Mouse (Mus musculus): ENCODE measurements around the gene Eml2.
"Not testable (repeated sequence)": the region's sequence is repeated elsewhere in the genome, so short reads cannot be mapped to it uniquely, and the experiment has no call there.

Eml2 gene

DNA sequence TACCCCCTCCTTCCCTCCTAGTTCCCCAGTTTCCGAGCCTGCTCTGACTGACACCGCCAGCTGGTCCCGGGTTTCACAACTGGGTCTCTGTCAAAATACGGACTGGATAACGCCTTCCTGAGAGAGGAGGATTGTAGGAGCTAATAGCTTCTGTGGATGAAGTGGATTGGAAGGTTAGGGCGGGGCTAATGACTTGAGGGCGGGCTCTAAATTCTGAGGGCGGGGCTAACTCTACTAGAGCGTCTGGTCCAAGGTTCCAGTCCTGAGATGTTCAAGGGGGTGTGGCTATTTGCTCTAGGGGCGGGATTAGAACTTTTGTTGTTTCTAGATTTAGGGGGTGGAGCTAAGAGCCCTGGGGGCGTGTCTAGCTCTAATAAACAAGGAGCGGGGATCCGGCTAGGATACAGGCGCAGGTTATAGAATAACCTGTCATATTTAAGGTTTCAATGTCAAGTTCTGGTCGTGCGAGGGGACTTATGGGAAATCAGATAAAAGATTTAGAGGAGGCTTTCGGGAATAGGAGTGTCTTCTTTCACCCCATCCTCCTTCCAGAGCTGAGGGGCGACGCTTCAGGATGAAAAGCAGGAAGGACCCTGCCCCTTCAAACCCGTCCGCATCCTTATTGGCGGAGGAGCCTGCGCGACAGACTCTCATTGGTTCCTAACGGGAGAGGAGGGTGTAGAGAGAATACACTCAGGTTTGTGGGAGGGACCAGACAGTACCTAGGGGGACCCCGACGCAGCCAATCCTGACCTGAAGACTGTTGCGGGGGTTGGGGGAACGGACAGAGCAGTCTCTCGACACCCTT, at the start of gene Eml2:
Gene Eml2 (plus strand): TSS at position 714 of the 808 bp plus-strand sequence.
- DNase-seq (ENCODE audit: inconsistent age in 2 of 2, low spot score in 1 of 2), result peak in 1 of 2 experiments; percentile 78

GRCm38 (mm10) chr7:19127744-19128143, 48.5 kb upstream of the Eml2 start:
- no peak for DNase-seq (ENCODE audit: inconsistent age in 2 of 2, low spot score in 1 of 2)

GRCm38 (mm10) chr7:19129396-19129795, 46.8 kb upstream of the Eml2 start:
- no peak for DNase-seq (ENCODE audit: inconsistent age in 2 of 2, low spot score in 1 of 2)

- DNase-seq (ENCODE audit: inconsistent age in 2 of 2, low spot score in 1 of 2), result peak in 1 of 2 experiments; percentile 76
Observed at GRCm38 (mm10) chr7:19130657-19131056, 45.6 kb upstream of the Eml2 start.

GRCm38 (mm10) chr7:19131324-19131848, 44.8 kb upstream of the Eml2 start:
- peak; percentile 99 for DNase-seq (ENCODE audit: inconsistent age in 2 of 2, low spot score in 1 of 2)

- DNase-seq (ENCODE audit: inconsistent age in 2 of 2, low spot score in 1 of 2), result peak in 1 of 2 experiments; percentile 40
Observed at GRCm38 (mm10) chr7:19136168-19136567, 40.1 kb upstream of the Eml2 start.

DNA sequence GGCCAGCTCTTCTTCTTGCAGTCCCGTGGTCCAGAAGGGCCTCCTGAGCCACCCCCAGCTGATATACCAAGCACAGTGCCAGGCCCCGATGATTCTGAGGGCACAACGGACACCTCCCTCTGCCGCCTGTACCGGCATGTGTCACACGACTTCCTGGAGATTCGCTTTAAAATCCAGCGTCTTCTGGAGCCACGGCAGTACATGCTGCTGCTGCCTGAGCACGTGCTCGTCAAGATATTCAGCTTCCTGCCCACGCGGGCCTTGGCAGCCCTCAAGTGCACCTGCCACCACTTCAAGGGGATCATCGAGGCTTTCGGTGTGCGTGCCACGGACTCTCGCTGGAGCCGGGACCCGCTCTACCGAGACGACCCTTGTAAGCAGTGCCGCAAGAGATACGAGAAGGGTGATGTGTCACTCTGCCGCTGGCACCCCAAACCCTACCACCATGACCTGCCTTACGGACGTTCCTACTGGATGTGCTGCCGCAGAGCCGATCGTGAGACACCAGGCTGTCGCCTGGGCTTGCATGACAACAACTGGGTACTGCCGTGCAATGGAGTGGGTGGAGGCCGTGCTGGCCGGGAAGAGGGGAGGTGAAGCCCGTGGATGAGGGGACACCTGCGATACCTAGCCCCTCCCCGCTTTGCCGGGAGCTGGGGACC, 39.4 kb upstream of the Eml2 start:
- DNase-seq (ENCODE audit: inconsistent age in 2 of 2, low spot score in 1 of 2), result peak in 1 of 2 experiments; percentile 39

DNA sequence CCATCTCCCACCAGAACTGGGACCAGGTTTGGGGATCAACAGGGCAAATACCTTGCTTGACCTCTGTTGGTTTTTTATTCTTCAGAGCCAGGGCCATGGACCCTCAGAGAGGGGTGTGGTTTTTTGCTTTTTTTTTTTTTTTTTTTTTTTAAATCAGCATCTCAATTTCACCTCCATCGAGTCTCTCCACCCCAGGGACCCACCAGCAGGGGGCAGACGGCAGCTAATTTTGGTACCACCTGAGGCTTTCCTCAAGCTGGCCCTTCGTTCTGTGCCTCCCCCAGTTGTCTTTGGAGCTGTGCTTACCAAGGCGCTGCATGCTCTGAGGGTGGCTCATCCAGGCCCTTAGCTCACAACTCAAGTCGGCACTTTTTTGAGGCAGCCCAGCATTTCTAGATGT, 38.8 kb upstream of the Eml2 start:
- DNase-seq (ENCODE audit: inconsistent age in 2 of 2, low spot score in 1 of 2), result peak in 1 of 2 experiments; percentile 76

- DNase-seq (ENCODE audit: inconsistent age in 2 of 2, low spot score in 1 of 2), result no peak
Observed at GRCm38 (mm10) chr7:19146793-19147192, 29.4 kb upstream of the Eml2 start.

DNA sequence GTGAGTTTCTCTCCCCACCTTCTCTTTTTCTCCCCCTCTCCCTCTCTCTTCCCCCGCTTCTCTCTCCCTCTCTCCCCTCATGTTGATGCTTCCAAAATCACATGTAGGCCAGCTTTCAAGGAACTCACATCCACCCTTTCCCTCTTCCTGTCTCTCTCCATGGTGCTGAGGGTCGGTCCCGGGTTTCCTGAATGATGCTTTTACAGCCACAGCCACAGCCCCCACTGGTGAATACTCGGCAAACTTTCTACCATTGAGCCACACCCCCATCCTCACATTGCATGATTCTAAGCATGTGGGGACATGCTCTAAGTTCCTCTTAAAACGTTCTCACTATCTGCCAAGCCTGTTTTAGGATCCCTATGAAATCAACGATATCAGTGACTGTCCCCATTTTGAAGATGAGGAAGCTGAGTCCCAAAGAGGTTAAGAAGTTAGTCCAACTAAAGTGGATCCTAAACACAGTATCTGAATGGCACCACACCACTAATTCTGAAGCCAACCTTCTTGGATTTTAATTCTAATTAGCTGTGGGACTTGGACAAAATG, 28.6 kb upstream of the Eml2 start:
- no peak for DNase-seq (ENCODE audit: inconsistent age in 2 of 2, low spot score in 1 of 2)

- DNase-seq (ENCODE audit: inconsistent age in 2 of 2, low spot score in 1 of 2), result peak in 1 of 2 experiments; percentile 62
Observed at GRCm38 (mm10) chr7:19148180-19148874, 27.9 kb upstream of the Eml2 start.

DNA sequence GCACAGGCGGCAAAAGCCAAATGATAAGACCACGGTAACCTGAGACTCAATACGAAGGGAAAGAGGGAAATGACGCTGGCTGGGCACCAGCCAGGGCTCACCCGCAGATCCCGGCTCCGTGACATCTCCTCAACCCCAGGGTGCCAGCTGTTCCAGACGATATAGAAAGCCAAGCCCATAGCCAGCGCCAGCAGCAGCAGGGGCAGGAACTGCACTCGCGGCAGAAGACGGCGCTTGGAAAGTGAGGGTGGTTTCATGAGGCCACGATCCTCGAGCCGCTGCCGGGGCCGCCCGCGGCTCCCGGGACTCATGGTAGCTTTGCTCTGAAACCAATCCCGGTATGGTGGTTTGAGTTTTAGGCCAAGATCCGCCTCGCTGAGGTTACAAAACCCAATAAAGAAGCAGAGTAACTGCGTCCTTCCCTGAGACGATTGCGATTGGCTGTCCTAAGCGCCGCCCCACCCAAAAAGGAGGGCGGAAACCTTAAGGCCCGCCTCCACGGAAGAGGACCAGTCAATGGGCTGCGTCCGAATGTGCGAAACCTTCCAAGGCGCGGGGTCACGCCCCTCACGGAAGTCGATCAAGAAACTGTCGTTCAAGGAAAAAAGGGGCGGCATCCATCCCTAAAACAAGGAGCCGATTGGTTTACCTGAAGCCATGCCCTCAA, 27.2 kb upstream of the Eml2 start, which contains the start of gene Qpctl:
Gene Qpctl (minus strand): TSS at position 417 of the 667 bp plus-strand sequence.
- DNase-seq (ENCODE audit: inconsistent age in 2 of 2, low spot score in 1 of 2), result peak; percentile 99

GRCm38 (mm10) chr7:19149626-19150025, 26.6 kb upstream of the Eml2 start, which contains the start of gene Snrpd2:
TSS of gene Snrpd2 (plus strand) at chr7:19149722.
- DNase-seq (ENCODE audit: inconsistent age in 2 of 2, low spot score in 1 of 2), result peak; percentile 96 to 99

GRCm38 (mm10) chr7:19151121-19151520, 25.1 kb upstream of the Eml2 start:
- not testable (repeated sequence) for DNase-seq (ENCODE audit: inconsistent age in 2 of 2, low spot score in 1 of 2)

DNA sequence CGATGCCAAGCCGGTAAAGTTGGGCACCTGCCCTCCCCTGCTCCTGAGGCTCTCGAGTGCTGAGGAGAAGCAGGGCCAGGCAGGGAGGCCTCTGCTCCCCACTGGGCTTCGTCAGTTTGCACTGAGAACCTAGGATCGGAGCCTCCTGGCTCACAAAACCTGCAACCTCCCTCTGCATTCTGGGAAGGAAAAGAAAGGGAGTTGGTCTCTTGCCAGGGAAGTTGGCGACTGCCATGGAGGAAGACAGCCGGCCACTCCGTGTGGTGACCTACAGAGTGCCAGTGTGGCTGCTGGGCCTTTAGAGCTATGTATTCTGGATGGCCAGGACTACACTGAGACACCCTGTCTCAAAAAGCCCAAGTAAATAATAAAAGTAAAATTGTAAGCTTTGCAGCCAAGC, 21.4 kb upstream of the Eml2 start:
- no peak for DNase-seq (ENCODE audit: inconsistent age in 2 of 2, low spot score in 1 of 2)

- DNase-seq (ENCODE audit: inconsistent age in 2 of 2, low spot score in 1 of 2), result peak; percentile 69 to 88
Observed at GRCm38 (mm10) chr7:19155825-19156475, 20.3 kb upstream of the Eml2 start.

GRCm38 (mm10) chr7:19157160-19157800, 18.9 kb upstream of the Eml2 start:
- DNase-seq (ENCODE audit: inconsistent age in 2 of 2, low spot score in 1 of 2), result peak; percentile 91 to 97

DNA sequence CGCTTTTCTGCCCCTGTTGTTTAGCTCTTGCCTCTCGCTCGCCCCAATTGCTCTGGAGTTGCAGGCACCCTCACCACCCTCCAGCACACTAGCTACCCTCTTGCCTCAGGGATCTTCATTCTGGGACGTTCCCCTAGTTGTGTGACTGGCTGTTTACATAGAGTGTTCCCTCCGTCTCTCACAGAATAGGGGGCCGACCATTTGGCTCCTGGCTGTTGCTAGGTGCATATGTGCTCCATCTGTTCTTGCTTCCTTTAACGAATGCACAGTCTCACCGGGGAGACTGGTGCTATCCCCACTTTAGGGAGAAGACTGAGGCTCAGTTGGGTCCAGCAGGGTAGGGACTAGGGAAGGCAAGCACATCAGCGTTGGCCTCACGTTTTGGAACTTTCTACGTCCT, 17.6 kb upstream of the Eml2 start:
- no peak for DNase-seq (ENCODE audit: inconsistent age in 2 of 2, low spot score in 1 of 2)

GRCm38 (mm10) chr7:19159411-19159810, 16.8 kb upstream of the Eml2 start:
- DNase-seq (ENCODE audit: inconsistent age in 2 of 2, low spot score in 1 of 2), result no peak

All from adrenal gland, adult (tissue).